Mouse (Mus musculus) MEL (cell line): ENCODE measurements at regions not wholly inside any gene's neighbourhood (a gene's known extent, or its start where the extent isn't known, plus 50 kb on each side); places are given as distances from the start of the nearest gene placed in this dataset.

Source experiments
- DNase-seq: peaks from one replicate; pipeline ENCODE4 v3.0.0; 2011; ENCODE audit warnings: low read depth, low spot score
- H3K27ac ChIP-seq: 2 replicates; pipeline ENCODE4 v1.5.1; 2012; ENCODE audit warnings: low read depth, mild to moderate bottlenecking, control low read depth, low read length, moderate library complexity; ENCODE audit not compliant: control insufficient read depth
- H3K27me3 ChIP-seq, 2 experiments: fragments of 150-350 bp in 1 of 2; sonication (generic) in 1 of 2; 2 replicates each; pipeline ENCODE4 v1.6.1; 2012; ENCODE audit warnings: low read length in 2 of 2, mild to moderate bottlenecking in 2 of 2, improper control_type of control experiment in 1 of 2, moderate library complexity in 1 of 2; ENCODE audit not compliant: insufficient read depth in 2 of 2, control insufficient read depth in 1 of 2
- H3K36me3 ChIP-seq, 2 experiments: 2 replicates each; pipeline ENCODE4 v1.6.1; 2012 to 2014; ENCODE audit warnings: low read length in 2 of 2, improper control_type of control experiment in 1 of 2, inconsistent platforms in 1 of 2, mild to moderate bottlenecking in 1 of 2; ENCODE audit not compliant: insufficient read depth in 2 of 2, control insufficient read depth in 1 of 2
- H3K4me1 ChIP-seq, 2 experiments: fragments of 150-350 bp in 1 of 2; sonication (generic) in 1 of 2; 2 replicates each; pipeline ENCODE4 v1.6.1; 2012; ENCODE audit warnings: low read length in 2 of 2, improper control_type of control experiment in 1 of 2, mild to moderate bottlenecking in 1 of 2; ENCODE audit not compliant: insufficient read depth in 2 of 2, control insufficient read depth in 1 of 2
- H3K4me3 ChIP-seq, 2 experiments: fragments of 150-350 bp in 1 of 2; sonication (generic) in 1 of 2; 2 replicates each; pipeline ENCODE4 v1.5.1; 2012; ENCODE audit warnings: low read depth in 2 of 2, low read length in 2 of 2, mild to moderate bottlenecking in 2 of 2, moderate library complexity in 2 of 2, control low read depth in 1 of 2, improper control_type of control experiment in 1 of 2; ENCODE audit not compliant: control insufficient read depth in 1 of 2, insufficient read depth in 1 of 2
- H3K79me2 ChIP-seq: 2 replicates; pipeline ENCODE4 v1.6.1; 2012; ENCODE audit warnings: mild to moderate bottlenecking, low read length, moderate library complexity; ENCODE audit not compliant: control insufficient read depth, poor library complexity, insufficient read depth
- H3K9ac ChIP-seq: 2 replicates; pipeline ENCODE4 v1.6.1; 2012; ENCODE audit warnings: low read depth, mild to moderate bottlenecking, control low read depth, low read length, moderate library complexity; ENCODE audit not compliant: control insufficient read depth, poor library complexity, severe bottlenecking
- H3K9me3 ChIP-seq: fragments of 150-350 bp; sonication (generic); replicated peaks from 2 replicates; pipeline ENCODE4 v1.6.1; 2012; ENCODE audit warnings: mild to moderate bottlenecking, low read length, improper control_type of control experiment, moderate library complexity; ENCODE audit not compliant: insufficient read depth
- BHLHE40 ChIP-seq: IDR thresholded peaks from 2 replicates; pipeline ENCODE4 v1.6.1; 2012; ENCODE audit warnings: low read depth, mild to moderate bottlenecking, inconsistent platforms, low read length, improper control_type of control experiment, borderline replicate concordance
- CHD1 ChIP-seq: IDR thresholded peaks from 2 replicates; pipeline ENCODE4 v1.6.1; 2012; ENCODE audit warnings: low read depth, mild to moderate bottlenecking, inconsistent platforms, low read length, improper control_type of control experiment
- CTCF ChIP-seq, 3 experiments: IDR thresholded peaks in 2 of 3; conservative IDR thresholded peaks in 1 of 3; 2 replicates each; pipeline ENCODE4 v1.5.1; 2011 to 2012; ENCODE audit warnings: low read length in 3 of 3, low read depth in 2 of 3, mild to moderate bottlenecking in 2 of 3, improper control_type of control experiment in 1 of 3, inconsistent platforms in 1 of 3, mixed read lengths in 1 of 3, moderate library complexity in 1 of 3; ENCODE audit not compliant: control insufficient read depth in 1 of 3, insufficient read depth in 1 of 3, poor library complexity in 1 of 3, severe bottlenecking in 1 of 3
- E2F4 ChIP-seq: IDR thresholded peaks from 2 replicates; pipeline ENCODE4 v1.6.1; 2011; ENCODE audit warnings: low read depth, low read length, improper control_type of control experiment, borderline replicate concordance
- EP300 ChIP-seq, 2 experiments: IDR thresholded peaks; 2 replicates each; pipeline ENCODE4 v1.6.1; 2011; ENCODE audit warnings: improper control_type of control experiment in 2 of 2, low read length in 2 of 2, low read depth in 1 of 2, mild to moderate bottlenecking in 1 of 2
- ETS1 ChIP-seq: IDR thresholded peaks from 2 replicates; pipeline ENCODE4 v1.6.1; 2012; ENCODE audit warnings: low read depth, mild to moderate bottlenecking, inconsistent platforms, low read length, improper control_type of control experiment, moderate library complexity
- GATA1 ChIP-seq: IDR thresholded peaks from 2 replicates; pipeline ENCODE4 v1.6.1; 2011; ENCODE audit warnings: low read depth, low read length, improper control_type of control experiment
- JUND ChIP-seq: IDR thresholded peaks from 2 replicates; pipeline ENCODE4 v1.6.1; 2011; ENCODE audit warnings: low read depth, mild to moderate bottlenecking, improper control_type of control experiment, low read length
- KAT2A ChIP-seq: conservative IDR thresholded peaks from 2 replicates; pipeline ENCODE4 v1.6.1; 2012; ENCODE audit warnings: low read depth, low read length, improper control_type of control experiment, inconsistent platforms
- MAFK ChIP-seq: IDR thresholded peaks from 2 replicates; pipeline ENCODE4 v1.6.1; 2011; ENCODE audit warnings: low read depth, mild to moderate bottlenecking, low read length, improper control_type of control experiment, borderline replicate concordance
- MAZ ChIP-seq: IDR thresholded peaks from 2 replicates; pipeline ENCODE4 v1.6.1; 2012; ENCODE audit warnings: low read depth, mild to moderate bottlenecking, inconsistent platforms, low read length, improper control_type of control experiment
- MEF2A ChIP-seq: IDR thresholded peaks from 2 replicates; pipeline ENCODE4 v1.6.1; 2014; ENCODE audit warnings: low read depth, mild to moderate bottlenecking, inconsistent platforms, low read length, improper control_type of control experiment; ENCODE audit not compliant: poor library complexity, insufficient replicate concordance, severe bottlenecking; ENCODE audit errors: extremely low read depth
- MXI1 ChIP-seq: IDR thresholded peaks from 2 replicates; pipeline ENCODE4 v1.6.1; 2011; ENCODE audit warnings: mild to moderate bottlenecking, low read depth, low read length, improper control_type of control experiment
- MYB ChIP-seq: IDR thresholded peaks from 2 replicates; pipeline ENCODE4 v1.6.1; 2011; ENCODE audit warnings: mild to moderate bottlenecking, low read depth, low read length, improper control_type of control experiment
- MYC ChIP-seq: IDR thresholded peaks from 2 replicates; pipeline ENCODE4 v1.6.1; 2011; ENCODE audit warnings: low read depth, mild to moderate bottlenecking, low read length, improper control_type of control experiment, moderate library complexity
- NELFE ChIP-seq: IDR thresholded peaks from 2 replicates; pipeline ENCODE4 v1.6.1; 2011; ENCODE audit warnings: low read depth, low read length, improper control_type of control experiment
- POLR2A ChIP-seq, 2 experiments: IDR thresholded peaks; 2 replicates each; pipeline ENCODE4 v1.6.1; 2011 to 2012; ENCODE audit warnings: low read length in 2 of 2, mild to moderate bottlenecking in 2 of 2, control low read depth in 1 of 2, improper control_type of control experiment in 1 of 2, low read depth in 1 of 2, moderate library complexity in 1 of 2; ENCODE audit not compliant: control insufficient read depth in 1 of 2, insufficient read depth in 1 of 2, poor library complexity in 1 of 2
- POLR2AphosphoS2 ChIP-seq: IDR thresholded peaks from 2 replicates; pipeline ENCODE4 v1.6.1; 2011; ENCODE audit warnings: low read length, improper control_type of control experiment
- POLR2AphosphoS5 ChIP-seq: IDR thresholded peaks from 2 replicates; pipeline ENCODE4 v1.6.1; 2012; ENCODE audit warnings: low read depth, borderline replicate concordance, mild to moderate bottlenecking, inconsistent platforms, low read length, moderate library complexity, mixed read lengths
- RAD21 ChIP-seq: IDR thresholded peaks from 2 replicates; pipeline ENCODE4 v1.6.1; 2011; ENCODE audit warnings: mild to moderate bottlenecking, low read depth, low read length, improper control_type of control experiment
- SIN3A ChIP-seq: IDR thresholded peaks from 2 replicates; pipeline ENCODE4 v1.6.1; 2012; ENCODE audit warnings: low read length, improper control_type of control experiment, inconsistent platforms
- TAL1 ChIP-seq: IDR thresholded peaks from 2 replicates; pipeline ENCODE4 v1.6.1; 2012; ENCODE audit warnings: mild to moderate bottlenecking, inconsistent platforms, low read length, moderate library complexity, mixed read lengths
- TBP ChIP-seq: IDR thresholded peaks from 2 replicates; pipeline ENCODE4 v1.8.0; 2011; ENCODE audit warnings: low read depth, low read length, improper control_type of control experiment
- UBTF ChIP-seq: IDR thresholded peaks from 2 replicates; pipeline ENCODE4 v1.6.1; 2012; ENCODE audit warnings: low read depth, mild to moderate bottlenecking, inconsistent platforms, low read length, improper control_type of control experiment, moderate library complexity, borderline replicate concordance; ENCODE audit not compliant: insufficient read depth
- ZKSCAN1 ChIP-seq: IDR thresholded peaks from 2 replicates; pipeline ENCODE4 v1.6.1; 2012; ENCODE audit warnings: low read depth, mild to moderate bottlenecking, inconsistent platforms, low read length, improper control_type of control experiment, moderate library complexity
- ZNF384 ChIP-seq: IDR thresholded peaks from 2 replicates; pipeline ENCODE4 v1.6.1; 2012; ENCODE audit warnings: low read depth, mild to moderate bottlenecking, inconsistent platforms, low read length, improper control_type of control experiment

DNA sequence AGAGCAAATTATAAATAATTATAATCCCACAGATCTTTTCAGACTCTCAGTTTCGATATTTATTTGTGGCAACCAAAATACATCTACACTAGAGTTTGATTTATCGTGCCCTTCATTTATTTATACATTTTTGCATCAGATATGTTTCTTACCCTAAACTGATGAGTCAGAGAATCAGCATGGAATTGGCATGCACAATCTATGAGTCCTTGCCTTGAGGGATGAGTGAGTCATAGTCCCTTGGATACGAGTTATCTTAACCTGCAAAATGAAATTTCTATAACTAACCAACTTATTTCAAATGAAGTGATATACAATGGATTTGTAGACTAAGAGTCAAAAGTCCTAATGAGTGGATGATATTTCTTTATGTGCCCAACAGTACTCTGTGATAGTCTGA is 449.9 kb upstream of the Cypt12 start:
- no peak for TF ChIP-seq MYC
- TF ChIP-seq E2F4: no peak
- no peak for TF ChIP-seq MEF2A
- TF ChIP-seq MAFK: no peak
- no peak for TF ChIP-seq RAD21
- no peak for TF ChIP-seq CHD1
- TF ChIP-seq POLR2AphosphoS2: no peak
- no peak for TF ChIP-seq POLR2A (IDR thresholded peaks at IDR 0.05; ENCODE audit: control insufficient read depth in 1 of 2, insufficient read depth in 1 of 2, low read depth in 1 of 2, low read length in 2 of 2, poor library complexity in 1 of 2)
- TF ChIP-seq ZKSCAN1: no peak
- no peak for TF ChIP-seq BHLHE40
- no peak for TF ChIP-seq TAL1
- no peak for TF ChIP-seq JUND
- no peak for TF ChIP-seq NELFE
- H3K79me2 ChIP-seq: no peaks in the 10 kb centered on the region

DNA sequence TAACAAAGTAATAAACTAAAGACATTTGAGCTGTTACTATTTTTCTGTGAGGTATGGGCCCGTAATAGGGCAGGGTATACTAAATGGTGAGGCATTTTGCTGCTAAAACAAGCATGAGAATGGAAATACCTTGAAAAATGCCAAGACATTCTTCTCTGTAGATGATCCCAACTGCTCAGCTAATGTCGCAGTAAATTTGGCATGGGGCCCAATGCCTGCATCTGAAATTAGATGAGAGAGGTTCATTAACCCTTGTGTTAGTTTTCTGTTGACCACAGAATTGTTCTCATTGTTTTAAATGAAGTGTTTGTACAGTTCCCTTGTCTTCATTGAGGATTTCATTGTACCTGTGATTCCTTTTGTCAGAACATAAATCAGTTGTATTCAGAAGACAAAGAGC is 446.7 kb upstream of the Cypt12 start:
- no peaks in the 10 kb centered on the region for H3K36me3 ChIP-seq
- no peak overlapping the region for H3K27ac ChIP-seq
- no peaks in the 10 kb centered on the region for H3K79me2 ChIP-seq
- TF ChIP-seq POLR2AphosphoS5: no peak
- TF ChIP-seq ETS1: no peak
- TF ChIP-seq UBTF: no peak
- TF ChIP-seq SIN3A: no peak
- no peak for TF ChIP-seq GATA1
- no peak for TF ChIP-seq EP300 (IDR thresholded peaks at IDR 0.05; ENCODE audit: low read depth in 1 of 2, low read length in 2 of 2)
- TF ChIP-seq ZNF384: no peak
- TF ChIP-seq MAFK: no peak
- TF ChIP-seq CTCF (IDR thresholded peaks at IDR 0.05 in 2 of 3, conservative IDR thresholded peaks at IDR 0.05 in 1 of 3; ENCODE audit: control insufficient read depth in 1 of 3, insufficient read depth in 1 of 3, low read depth in 2 of 3, low read length in 3 of 3, poor library complexity in 1 of 3, severe bottlenecking in 1 of 3): no peak
- no peak for TF ChIP-seq MYB
- TF ChIP-seq TAL1: no peak
- no peak for TF ChIP-seq POLR2AphosphoS2
- no peak for TF ChIP-seq MAZ
- TF ChIP-seq MXI1: no peak
- no peak for TF ChIP-seq TBP
- no peak for TF ChIP-seq KAT2A
- no peak for TF ChIP-seq MEF2A
- no peaks in the 10 kb centered on the region for H3K27me3 ChIP-seq
- DNase-seq: no peak
- H3K9me3 ChIP-seq: no peaks in the 10 kb centered on the region
- H3K9ac ChIP-seq: no peak overlapping the region
- no peak overlapping the region for H3K4me3 ChIP-seq
- no peaks in the 10 kb centered on the region for H3K4me1 ChIP-seq

More for the DNA sequence above, 449.9 kb upstream of the Cypt12 start:
- H3K9me3 ChIP-seq: no peaks in the 10 kb centered on the region
- no peaks in the 10 kb centered on the region for H3K36me3 ChIP-seq
- H3K9ac ChIP-seq: no peak overlapping the region
- no peak overlapping the region for H3K27ac ChIP-seq
- no peaks in the 10 kb centered on the region for H3K27me3 ChIP-seq
- DNase-seq: no peak
- no peaks in the 10 kb centered on the region for H3K4me1 ChIP-seq
- H3K4me3 ChIP-seq: no peak overlapping the region
